Mouse (Mus musculus): ENCODE measurements around the gene Cnot6. TPM values are rescaled to one million over a fixed set of nuclear protein-coding genes. Genes with fewer than 3 reads are reported as not detected.

The Cnot6 gene
- polyA plus RNA-seq, 1 experiment from 2014 or later: 47.4 TPM

DNA sequence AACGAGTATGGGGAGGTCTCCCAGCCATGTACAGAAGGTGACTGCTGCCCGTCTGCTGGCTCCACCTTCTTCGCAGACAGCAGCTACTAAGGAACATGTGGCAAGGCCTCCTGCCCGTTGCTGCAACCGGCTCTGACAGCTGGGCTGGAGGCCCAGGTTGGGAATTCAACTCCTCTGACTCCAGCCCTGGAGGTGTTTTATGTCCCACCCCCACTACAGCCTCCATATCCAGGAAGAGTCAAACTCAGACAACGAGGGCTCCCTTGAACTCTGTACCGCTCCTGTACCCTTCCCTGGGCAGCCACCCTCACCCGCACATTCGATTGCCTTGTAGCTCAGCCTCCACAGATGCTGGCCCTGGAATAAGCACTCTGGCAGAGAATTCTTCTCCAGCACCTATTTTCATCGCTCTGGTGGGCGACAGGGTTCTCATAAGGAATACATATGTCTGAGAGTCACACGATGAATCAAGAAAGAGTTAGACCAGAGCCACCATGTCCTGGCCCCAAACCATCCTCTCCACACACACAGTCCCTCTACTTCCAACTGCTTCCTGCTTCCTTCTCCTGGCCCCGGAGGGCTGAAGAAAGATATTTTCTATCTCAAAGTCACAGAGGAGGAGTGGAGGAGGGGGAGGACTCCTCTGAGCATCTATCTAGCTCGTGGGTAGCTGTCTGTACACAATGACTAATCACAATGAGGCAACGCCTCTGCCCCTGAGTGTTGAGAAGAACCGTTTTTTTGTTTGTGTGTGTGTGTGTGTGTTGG is 61.3 kb downstream of the Cnot6 start:
- Histone ChIP-seq H3K4me1 (no peaks in the 10 kb centered on the region), H3K36me3 (replicated peaks) (no peaks in the 10 kb centered on the region), H3K9ac (no peak overlapping the region), H3K4me2 (no peak overlapping the region), H3K4me3 (no peak overlapping the region), H3K9me3 (no peaks in the 10 kb centered on the region), H3K27ac (no peak overlapping the region), H3K27me3 (replicated peaks) (no peaks in the 10 kb centered on the region)
- 82% methylated on average over 16 of the region's 16 CpGs for WGBS
- no peak for ATAC-seq (replicated peaks)

DNA sequence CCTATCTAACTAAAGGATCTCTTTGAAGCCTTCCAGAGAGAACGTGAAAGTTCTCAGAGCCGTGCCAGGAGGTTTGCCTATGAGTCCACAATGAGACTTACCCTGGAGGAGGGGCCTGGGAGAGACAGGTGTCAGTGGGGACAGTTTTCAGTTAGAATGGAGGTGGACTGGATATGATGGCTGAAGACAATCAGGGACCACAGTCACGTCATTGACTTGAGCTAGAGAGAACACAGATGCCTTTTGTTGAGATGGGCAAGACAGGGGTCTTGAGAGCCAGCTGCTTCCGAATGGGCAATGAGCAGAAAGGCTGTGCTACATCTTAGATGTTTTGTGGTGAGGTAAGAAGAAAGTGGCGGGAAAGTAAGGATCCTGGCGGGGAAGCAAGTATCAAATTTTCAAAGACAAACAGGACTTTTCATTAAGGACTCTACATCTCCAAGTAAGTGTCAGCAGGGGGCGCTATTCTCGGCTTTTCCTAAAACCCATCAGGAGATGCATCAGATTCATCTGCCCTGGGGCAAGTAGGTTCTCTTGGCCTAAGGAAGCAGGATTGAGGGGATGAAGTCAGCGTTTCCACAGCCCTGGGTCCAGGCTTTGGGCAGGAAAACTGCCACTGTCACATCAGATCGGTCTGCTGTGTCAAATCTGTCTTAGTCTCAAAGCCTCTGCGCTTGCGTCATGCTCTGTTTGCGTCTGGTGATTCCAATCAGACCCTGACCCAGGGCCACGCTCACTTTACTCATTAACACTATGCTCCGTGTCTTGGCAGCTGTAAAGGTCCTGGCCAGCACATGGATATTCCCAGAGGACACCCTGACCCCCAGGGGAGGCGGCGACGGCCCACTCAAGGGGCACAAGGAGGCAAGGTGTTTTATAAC is 62.2 kb downstream of the Cnot6 start:
- 63% methylated on average over 18 of the region's 18 CpGs for whole genome bisulfite sequencing
- no peaks in the 10 kb centered on the region for H3K36me3 ChIP-seq (replicated peaks)
- ATAC-seq (replicated peaks): no peak

DNA sequence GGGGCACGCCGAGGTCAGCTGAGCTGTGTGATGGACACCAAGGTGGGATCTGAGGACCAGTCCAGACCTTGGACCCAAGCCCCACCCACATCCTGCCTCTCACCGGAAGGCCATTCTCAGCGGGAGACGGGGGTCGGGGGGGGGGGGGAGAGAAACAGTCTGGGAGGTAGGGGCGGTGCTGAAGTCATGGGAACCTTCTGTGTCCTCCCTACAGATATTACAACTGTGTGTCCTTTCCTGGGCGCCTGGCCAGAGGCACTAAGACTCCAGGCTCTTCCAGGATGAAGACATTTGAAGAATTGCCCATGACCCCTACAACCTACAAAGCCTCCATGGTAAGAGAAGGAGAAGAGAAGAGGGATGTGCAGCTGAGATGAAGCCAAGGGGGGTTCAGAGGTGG is 66.8 kb downstream of the Cnot6 start:
- Histone ChIP-seq H3K36me3 (replicated peaks) (no peaks in the 10 kb centered on the region), H3K9me3 (no peaks in the 10 kb centered on the region), H3K4me2 (no peak overlapping the region), H3K4me3 (no peak overlapping the region), H3K27ac (no peak overlapping the region), H3K4me1 (no peaks in the 10 kb centered on the region), H3K9ac (no peak overlapping the region), H3K27me3 (replicated peaks) (no peaks in the 10 kb centered on the region)
- no peak for ATAC-seq (replicated peaks)
- 65% methylated on average over 8 of the region's 8 CpGs for WGBS

More for the DNA sequence above, 62.2 kb downstream of the Cnot6 start:
- no peaks in the 10 kb centered on the region for H3K27me3 ChIP-seq (replicated peaks)
- no peak overlapping the region for H3K4me2 ChIP-seq
- H3K4me3 ChIP-seq: no peak overlapping the region
- no peak overlapping the region for H3K27ac ChIP-seq
- H3K9me3 ChIP-seq: no peaks in the 10 kb centered on the region
- no peak overlapping the region for H3K9ac ChIP-seq
- H3K4me1 ChIP-seq: no peaks in the 10 kb centered on the region

DNA sequence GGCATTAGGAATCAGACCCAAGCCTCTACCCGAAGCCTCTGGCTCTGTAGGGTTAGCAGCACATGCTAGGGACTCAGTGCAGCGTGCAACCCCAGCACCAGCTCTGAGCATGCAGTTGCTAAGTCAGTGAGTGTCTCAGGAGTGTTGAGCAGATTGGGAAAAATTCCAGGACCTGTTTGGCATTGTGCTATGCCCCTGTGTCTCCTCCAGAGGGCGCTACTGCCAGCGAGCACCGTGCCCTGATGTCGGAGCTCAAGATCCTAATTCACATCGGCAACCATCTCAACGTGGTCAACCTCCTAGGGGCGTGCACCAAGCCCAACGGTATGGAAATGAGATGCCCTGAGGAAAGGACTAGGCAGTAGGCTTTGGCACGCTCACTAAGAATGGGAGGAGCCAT is 76.1 kb downstream of the Cnot6 start:
- Histone ChIP-seq H3K4me2 (no peak overlapping the region), H3K27ac (no peak overlapping the region), H3K36me3 (replicated peaks) (no peaks in the 10 kb centered on the region), H3K9me3 (no peaks in the 10 kb centered on the region), H3K9ac (no peak overlapping the region), H3K4me3 (no peak overlapping the region), H3K4me1 (peaks cover 12% of the 10 kb centered on the region), H3K27me3 (replicated peaks) (peaks cover 41% of the 10 kb centered on the region)
- 4% methylated on average over 11 of the region's 11 CpGs for WGBS
- 0 out of 2 replicates have a peak, but pooled peaks have one; percentile 28 for ATAC-seq (replicated peaks)

DNA sequence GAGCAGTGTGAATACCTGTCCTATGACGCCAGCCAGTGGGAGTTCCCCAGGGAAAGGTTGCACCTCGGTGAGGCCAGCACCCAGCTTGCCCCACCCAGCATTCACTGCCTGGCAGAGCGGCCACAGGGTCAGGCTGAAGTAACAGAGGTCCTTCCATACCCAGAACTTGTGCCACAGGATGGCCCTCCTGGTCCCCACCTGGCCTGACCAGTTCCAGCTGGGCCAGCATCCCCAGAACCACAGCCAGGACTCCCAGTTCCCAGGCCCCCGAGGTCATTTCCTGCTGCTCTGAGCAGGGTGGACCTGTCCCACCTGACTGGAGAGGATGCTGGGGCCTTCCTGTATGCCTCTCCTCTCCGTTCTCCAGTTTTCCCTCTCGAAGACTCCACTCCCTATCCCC is 76.9 kb downstream of the Cnot6 start:
- peaks cover 41% of the 10 kb centered on the region for H3K27me3 ChIP-seq (replicated peaks)

DNA sequence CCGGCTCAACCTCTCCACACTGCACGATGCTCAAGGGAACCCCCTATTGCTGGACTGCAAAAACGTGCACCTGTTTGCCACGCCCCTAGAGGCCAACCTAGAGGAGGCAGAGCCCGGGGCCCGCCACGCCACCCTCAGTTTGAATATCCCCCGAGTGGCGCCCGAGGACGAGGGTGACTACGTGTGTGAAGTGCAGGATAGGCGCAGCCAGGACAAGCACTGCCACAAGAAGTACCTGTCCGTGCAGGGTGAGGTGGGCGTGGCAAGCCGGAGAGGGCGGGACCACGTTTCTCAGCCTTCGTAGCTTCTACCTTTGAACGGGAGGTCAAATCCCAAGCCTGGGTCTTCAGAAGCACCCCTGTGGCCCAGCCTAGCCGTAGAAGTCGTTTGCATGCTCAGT is 78.4 kb downstream of the Cnot6 start:
- WGBS: 12% methylated on average over 22 of the region's 22 CpGs
- Histone ChIP-seq H3K36me3 (replicated peaks) (no peaks in the 10 kb centered on the region), H3K9me3 (no peaks in the 10 kb centered on the region), H3K4me1 (peaks cover 12% of the 10 kb centered on the region), H3K27me3 (replicated peaks) (peaks cover 41% of the 10 kb centered on the region), H3K9ac (no peak overlapping the region), H3K4me2 (peak overlapping the region; percentile 54), H3K4me3 (peak overlapping the region; percentile 36), H3K27ac (no peak overlapping the region)
- peak; percentile 50 for ATAC-seq (replicated peaks)

More for the DNA sequence above, 76.9 kb downstream of the Cnot6 start:
- H3K27ac ChIP-seq: no peak overlapping the region
- no peak overlapping the region for H3K9ac ChIP-seq
- H3K4me1 ChIP-seq: peaks cover 12% of the 10 kb centered on the region
- no peaks in the 10 kb centered on the region for H3K9me3 ChIP-seq
- H3K36me3 ChIP-seq (replicated peaks): no peaks in the 10 kb centered on the region
- 76% methylated on average over 6 of the region's 6 CpGs for WGBS
- ATAC-seq (replicated peaks): no peak
- no peak overlapping the region for H3K4me2 ChIP-seq
- no peak overlapping the region for H3K4me3 ChIP-seq

DNA sequence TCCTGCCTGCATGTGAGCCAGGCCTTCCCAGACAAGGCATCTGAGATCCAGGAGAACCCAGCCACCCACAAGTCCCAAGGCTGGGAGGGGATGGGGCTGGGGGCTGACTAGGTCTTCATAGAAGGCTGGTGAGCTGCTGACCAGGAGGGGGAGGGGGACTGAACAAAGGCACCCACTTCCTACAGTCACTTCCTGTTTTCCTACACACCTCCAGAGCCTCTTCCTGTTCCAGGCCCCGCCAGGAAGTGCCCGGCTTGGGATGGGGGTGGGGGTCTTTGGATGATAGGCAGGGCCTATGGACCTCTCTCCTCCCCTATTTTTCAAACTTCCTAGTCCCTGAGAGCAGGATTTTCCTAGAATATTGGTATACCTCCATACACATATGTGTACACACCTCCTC is 80.3 kb downstream of the Cnot6 start:
- 82% methylated on average over 2 of the region's 2 CpGs for WGBS
- H3K4me3 ChIP-seq: no peak overlapping the region
- H3K9ac ChIP-seq: no peak overlapping the region
- no peaks in the 10 kb centered on the region for H3K9me3 ChIP-seq
- H3K4me1 ChIP-seq: peaks cover 12% of the 10 kb centered on the region
- no peak overlapping the region for H3K27ac ChIP-seq
- H3K36me3 ChIP-seq (replicated peaks): no peaks in the 10 kb centered on the region
- H3K4me2 ChIP-seq: no peak overlapping the region
- H3K27me3 ChIP-seq (replicated peaks): peaks cover 38% of the 10 kb centered on the region
- no peak for ATAC-seq (replicated peaks)

DNA sequence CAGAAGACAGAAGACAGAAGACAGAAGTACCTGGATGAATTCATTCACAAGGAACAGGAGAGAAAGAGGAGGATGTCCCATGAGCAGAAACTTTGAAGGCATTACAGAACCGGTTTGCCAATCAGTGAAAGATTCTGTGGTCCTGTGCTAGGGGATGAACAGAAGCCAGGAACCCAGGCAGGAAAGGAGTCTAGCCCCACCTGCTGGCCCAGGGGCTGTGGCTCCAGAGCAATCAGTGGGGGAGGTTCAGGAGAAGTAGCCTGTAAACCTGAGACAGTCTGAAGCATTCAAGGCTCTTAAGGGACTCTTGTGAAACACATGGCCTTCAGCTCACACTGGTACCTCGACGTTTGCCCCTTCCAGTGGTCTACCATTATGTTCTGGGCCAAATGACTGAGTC is 81.4 kb downstream of the Cnot6 start:
- Histone ChIP-seq H3K9me3 (no peaks in the 10 kb centered on the region), H3K4me1 (peaks cover 12% of the 10 kb centered on the region), H3K9ac (no peak overlapping the region), H3K27ac (no peak overlapping the region), H3K4me2 (no peak overlapping the region), H3K27me3 (replicated peaks) (peaks cover 32% of the 10 kb centered on the region), H3K4me3 (no peak overlapping the region), H3K36me3 (replicated peaks) (no peaks in the 10 kb centered on the region)
- 39% methylated on average over 3 of the region's 3 CpGs for WGBS
- ATAC-seq (replicated peaks): no peak

DNA sequence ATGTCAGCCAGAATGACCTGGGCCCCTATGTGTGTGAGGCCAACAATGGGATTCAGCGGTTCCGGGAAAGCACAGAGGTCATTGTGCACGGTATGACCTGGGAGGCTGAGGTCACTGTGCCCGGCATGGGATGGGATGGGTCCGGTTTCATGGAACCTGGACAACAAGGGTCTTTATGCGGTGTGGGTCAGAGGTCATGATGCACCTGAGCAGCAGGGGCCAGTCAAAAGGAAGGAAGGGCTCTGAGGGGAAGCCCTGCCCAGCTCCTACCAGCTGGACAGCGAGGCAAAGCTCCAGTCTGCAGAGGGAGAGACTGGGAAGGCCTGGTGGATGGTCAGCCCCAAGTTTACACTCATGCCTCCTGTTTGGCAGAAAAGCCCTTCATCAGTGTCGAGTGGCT is 85.8 kb downstream of the Cnot6 start:
- no peaks in the 10 kb centered on the region for H3K27me3 ChIP-seq (replicated peaks)
- no peak for ATAC-seq (replicated peaks)
- H3K9ac ChIP-seq: no peak overlapping the region
- no peaks in the 10 kb centered on the region for H3K4me1 ChIP-seq
- no peaks in the 10 kb centered on the region for H3K9me3 ChIP-seq
- H3K36me3 ChIP-seq (replicated peaks): no peaks in the 10 kb centered on the region
- H3K4me3 ChIP-seq: no peak overlapping the region
- WGBS: 72% methylated on average over 8 of the region's 8 CpGs
- H3K27ac ChIP-seq: no peak overlapping the region
- H3K4me2 ChIP-seq: no peak overlapping the region

DNA sequence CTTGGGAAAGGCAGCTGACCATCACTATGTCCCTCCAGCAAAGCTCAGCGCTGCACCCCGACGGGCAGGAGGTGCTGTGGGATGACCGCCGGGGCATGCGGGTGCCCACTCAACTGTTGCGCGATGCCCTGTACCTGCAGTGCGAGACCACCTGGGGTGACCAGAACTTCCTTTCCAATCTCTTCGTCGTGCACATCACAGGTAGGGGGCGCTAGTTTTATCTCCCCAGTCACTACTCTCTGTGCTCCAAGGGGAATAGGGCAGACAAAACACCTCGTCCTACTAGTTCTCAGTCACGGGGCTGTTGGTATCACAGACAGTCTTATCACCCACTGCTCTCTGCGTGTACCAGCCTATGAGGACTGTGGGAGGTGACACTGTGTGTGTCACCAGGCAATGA is 86.7 kb downstream of the Cnot6 start:
- H3K4me1 ChIP-seq: no peaks in the 10 kb centered on the region
- no peak for ATAC-seq (replicated peaks)
- no peak overlapping the region for H3K9ac ChIP-seq
- no peak overlapping the region for H3K4me2 ChIP-seq
- H3K27ac ChIP-seq: no peak overlapping the region
- H3K36me3 ChIP-seq (replicated peaks): no peaks in the 10 kb centered on the region
- no peaks in the 10 kb centered on the region for H3K27me3 ChIP-seq (replicated peaks)
- H3K4me3 ChIP-seq: no peak overlapping the region
- no peaks in the 10 kb centered on the region for H3K9me3 ChIP-seq
- 62% methylated on average over 15 of the region's 15 CpGs for WGBS

DNA sequence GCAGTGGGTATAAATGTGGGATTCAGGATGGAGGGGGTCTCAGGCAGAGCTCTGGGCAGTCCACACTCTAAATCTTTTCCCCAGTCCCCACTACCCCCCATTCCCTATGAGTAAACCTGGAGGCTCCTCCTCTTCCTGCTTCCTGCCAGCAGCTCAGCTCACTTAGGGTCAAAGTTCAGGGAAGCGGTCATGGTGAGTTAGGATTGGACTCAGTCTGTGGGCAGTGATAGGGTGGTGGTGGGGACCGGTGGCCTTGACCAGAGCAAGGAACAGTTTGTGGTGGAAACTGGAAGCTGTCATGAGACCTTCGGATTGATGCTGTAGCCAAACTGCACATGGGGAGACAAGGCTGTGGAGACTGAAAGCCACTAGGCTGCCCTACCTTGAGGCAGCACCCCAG is 88.4 kb downstream of the Cnot6 start:
- no peak overlapping the region for H3K9ac ChIP-seq
- H3K27ac ChIP-seq: no peak overlapping the region
- H3K4me1 ChIP-seq: no peaks in the 10 kb centered on the region
- no peak overlapping the region for H3K4me3 ChIP-seq
- H3K9me3 ChIP-seq: no peaks in the 10 kb centered on the region
- no peak overlapping the region for H3K4me2 ChIP-seq
- 83% methylated on average over 3 of the region's 3 CpGs for WGBS
- H3K27me3 ChIP-seq (replicated peaks): no peaks in the 10 kb centered on the region
- no peak for ATAC-seq (replicated peaks)
- no peaks in the 10 kb centered on the region for H3K36me3 ChIP-seq (replicated peaks)

DNA sequence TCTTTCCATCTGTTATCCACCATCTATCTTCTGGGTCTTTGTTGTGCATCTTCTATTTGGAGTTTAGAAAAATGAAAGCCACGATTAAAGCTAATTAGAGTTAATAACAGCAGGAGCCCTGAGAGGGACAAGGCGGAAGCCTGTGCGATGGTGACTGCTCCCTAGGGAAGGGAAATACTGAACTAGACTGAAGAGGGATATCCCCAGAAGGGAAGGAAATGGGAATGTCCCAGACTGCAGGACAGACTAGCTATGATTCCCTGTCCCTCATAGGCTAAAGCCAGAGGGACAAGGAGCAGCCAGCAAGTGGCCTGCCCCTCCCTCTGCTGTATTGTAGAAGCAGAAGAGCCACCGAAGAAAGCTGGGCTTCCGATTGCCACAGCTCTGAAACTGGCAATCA is 90.6 kb downstream of the Cnot6 start:
- no peak overlapping the region for H3K27ac ChIP-seq
- no peak overlapping the region for H3K9ac ChIP-seq
- H3K4me3 ChIP-seq: no peak overlapping the region
- no peaks in the 10 kb centered on the region for H3K36me3 ChIP-seq (replicated peaks)
- ATAC-seq (replicated peaks): no peak
- no peaks in the 10 kb centered on the region for H3K9me3 ChIP-seq
- H3K4me2 ChIP-seq: no peak overlapping the region
- 73% methylated on average over 5 of the region's 5 CpGs for WGBS
- H3K4me1 ChIP-seq: no peaks in the 10 kb centered on the region
- no peaks in the 10 kb centered on the region for H3K27me3 ChIP-seq (replicated peaks)
